Mouse (Mus musculus) MEL (cell line): ENCODE data around the gene Slc17a5. TPM values are rescaled to one million over a fixed set of nuclear protein-coding genes. Genes with fewer than 3 reads are reported as not detected.
A peak's percentile ranks its signal among the peaks of the same experiment; 100 is the strongest.

ENCODE experiments used
- DNase-seq: peaks from one replicate; pipeline ENCODE4 v3.0.0; 2011; ENCODE audit warnings: low read depth, low spot score
- H3K27ac ChIP-seq: 2 replicates; pipeline ENCODE4 v1.5.1; 2012; ENCODE audit warnings: low read depth, mild to moderate bottlenecking, control low read depth, low read length, moderate library complexity; ENCODE audit not compliant: control insufficient read depth
- H3K27me3 ChIP-seq, 2 experiments: fragments of 150-350 bp in 1 of 2; sonication (generic) in 1 of 2; 2 replicates each; pipeline ENCODE4 v1.6.1; 2012; ENCODE audit warnings: low read length in 2 of 2, mild to moderate bottlenecking in 2 of 2, improper control_type of control experiment in 1 of 2, moderate library complexity in 1 of 2; ENCODE audit not compliant: insufficient read depth in 2 of 2, control insufficient read depth in 1 of 2
- H3K36me3 ChIP-seq, 2 experiments: 2 replicates each; pipeline ENCODE4 v1.6.1; 2012 to 2014; ENCODE audit warnings: low read length in 2 of 2, improper control_type of control experiment in 1 of 2, inconsistent platforms in 1 of 2, mild to moderate bottlenecking in 1 of 2; ENCODE audit not compliant: insufficient read depth in 2 of 2, control insufficient read depth in 1 of 2
- H3K4me1 ChIP-seq, 2 experiments: fragments of 150-350 bp in 1 of 2; sonication (generic) in 1 of 2; 2 replicates each; pipeline ENCODE4 v1.6.1; 2012; ENCODE audit warnings: low read length in 2 of 2, improper control_type of control experiment in 1 of 2, mild to moderate bottlenecking in 1 of 2; ENCODE audit not compliant: insufficient read depth in 2 of 2, control insufficient read depth in 1 of 2
- H3K4me3 ChIP-seq, 2 experiments: fragments of 150-350 bp in 1 of 2; sonication (generic) in 1 of 2; 2 replicates each; pipeline ENCODE4 v1.5.1; 2012; ENCODE audit warnings: low read depth in 2 of 2, low read length in 2 of 2, mild to moderate bottlenecking in 2 of 2, moderate library complexity in 2 of 2, control low read depth in 1 of 2, improper control_type of control experiment in 1 of 2; ENCODE audit not compliant: control insufficient read depth in 1 of 2, insufficient read depth in 1 of 2
- H3K79me2 ChIP-seq: 2 replicates; pipeline ENCODE4 v1.6.1; 2012; ENCODE audit warnings: mild to moderate bottlenecking, low read length, moderate library complexity; ENCODE audit not compliant: control insufficient read depth, poor library complexity, insufficient read depth
- H3K9ac ChIP-seq: 2 replicates; pipeline ENCODE4 v1.6.1; 2012; ENCODE audit warnings: low read depth, mild to moderate bottlenecking, control low read depth, low read length, moderate library complexity; ENCODE audit not compliant: control insufficient read depth, poor library complexity, severe bottlenecking
- H3K9me3 ChIP-seq: fragments of 150-350 bp; sonication (generic); replicated peaks from 2 replicates; pipeline ENCODE4 v1.6.1; 2012; ENCODE audit warnings: mild to moderate bottlenecking, low read length, improper control_type of control experiment, moderate library complexity; ENCODE audit not compliant: insufficient read depth
- BHLHE40 ChIP-seq: IDR thresholded peaks from 2 replicates; pipeline ENCODE4 v1.6.1; 2012; ENCODE audit warnings: low read depth, mild to moderate bottlenecking, inconsistent platforms, low read length, improper control_type of control experiment, borderline replicate concordance
- CTCF ChIP-seq, 3 experiments: IDR thresholded peaks in 2 of 3; conservative IDR thresholded peaks in 1 of 3; 2 replicates each; pipeline ENCODE4 v1.5.1; 2011 to 2012; ENCODE audit warnings: low read length in 3 of 3, low read depth in 2 of 3, mild to moderate bottlenecking in 2 of 3, improper control_type of control experiment in 1 of 3, inconsistent platforms in 1 of 3, mixed read lengths in 1 of 3, moderate library complexity in 1 of 3; ENCODE audit not compliant: control insufficient read depth in 1 of 3, insufficient read depth in 1 of 3, poor library complexity in 1 of 3, severe bottlenecking in 1 of 3
- E2F4 ChIP-seq: IDR thresholded peaks from 2 replicates; pipeline ENCODE4 v1.6.1; 2011; ENCODE audit warnings: low read depth, low read length, improper control_type of control experiment, borderline replicate concordance
- EP300 ChIP-seq, 2 experiments: IDR thresholded peaks; 2 replicates each; pipeline ENCODE4 v1.6.1; 2011; ENCODE audit warnings: improper control_type of control experiment in 2 of 2, low read length in 2 of 2, low read depth in 1 of 2, mild to moderate bottlenecking in 1 of 2
- ETS1 ChIP-seq: IDR thresholded peaks from 2 replicates; pipeline ENCODE4 v1.6.1; 2012; ENCODE audit warnings: low read depth, mild to moderate bottlenecking, inconsistent platforms, low read length, improper control_type of control experiment, moderate library complexity
- GATA1 ChIP-seq: IDR thresholded peaks from 2 replicates; pipeline ENCODE4 v1.6.1; 2011; ENCODE audit warnings: low read depth, low read length, improper control_type of control experiment
- KAT2A ChIP-seq: conservative IDR thresholded peaks from 2 replicates; pipeline ENCODE4 v1.6.1; 2012; ENCODE audit warnings: low read depth, low read length, improper control_type of control experiment, inconsistent platforms
- MAFK ChIP-seq: IDR thresholded peaks from 2 replicates; pipeline ENCODE4 v1.6.1; 2011; ENCODE audit warnings: low read depth, mild to moderate bottlenecking, low read length, improper control_type of control experiment, borderline replicate concordance
- MXI1 ChIP-seq: IDR thresholded peaks from 2 replicates; pipeline ENCODE4 v1.6.1; 2011; ENCODE audit warnings: mild to moderate bottlenecking, low read depth, low read length, improper control_type of control experiment
- NELFE ChIP-seq: IDR thresholded peaks from 2 replicates; pipeline ENCODE4 v1.6.1; 2011; ENCODE audit warnings: low read depth, low read length, improper control_type of control experiment
- POLR2A ChIP-seq, 2 experiments: IDR thresholded peaks; 2 replicates each; pipeline ENCODE4 v1.6.1; 2011 to 2012; ENCODE audit warnings: low read length in 2 of 2, mild to moderate bottlenecking in 2 of 2, control low read depth in 1 of 2, improper control_type of control experiment in 1 of 2, low read depth in 1 of 2, moderate library complexity in 1 of 2; ENCODE audit not compliant: control insufficient read depth in 1 of 2, insufficient read depth in 1 of 2, poor library complexity in 1 of 2
- POLR2AphosphoS2 ChIP-seq: IDR thresholded peaks from 2 replicates; pipeline ENCODE4 v1.6.1; 2011; ENCODE audit warnings: low read length, improper control_type of control experiment
- SIN3A ChIP-seq: IDR thresholded peaks from 2 replicates; pipeline ENCODE4 v1.6.1; 2012; ENCODE audit warnings: low read length, improper control_type of control experiment, inconsistent platforms
- TBP ChIP-seq: IDR thresholded peaks from 2 replicates; pipeline ENCODE4 v1.8.0; 2011; ENCODE audit warnings: low read depth, low read length, improper control_type of control experiment
- polyA plus RNA-seq, 2 experiments: library from polyadenylated mRNA; stranded (reverse) in 1 of 2; unstranded in 1 of 2; fragments of >175 nt in 1 of 2; fragments of >200 nt in 1 of 2; gene quantifications; 2 replicates each; pipeline versions ENCODE4 v1.2.1 to v1.2.4; 2012; ENCODE audit warnings: low replicate concordance in 2 of 2, low read depth in 1 of 2; ENCODE audit not compliant: insufficient read length in 2 of 2, insufficient read depth in 1 of 2, missing spikeins in 1 of 2
- total RNA-seq: library from RNA; depleted of rRNA; stranded (reverse); fragments of 300-350 nt; gene quantifications from 2 replicates; pipeline ENCODE4 v1.2.3, GENCODE M21; 2012

Slc17a5 gene
- total and polyA plus RNA-seq, 3 experiments: 3.5 to 4.1 TPM; not detected in 1

DNA sequence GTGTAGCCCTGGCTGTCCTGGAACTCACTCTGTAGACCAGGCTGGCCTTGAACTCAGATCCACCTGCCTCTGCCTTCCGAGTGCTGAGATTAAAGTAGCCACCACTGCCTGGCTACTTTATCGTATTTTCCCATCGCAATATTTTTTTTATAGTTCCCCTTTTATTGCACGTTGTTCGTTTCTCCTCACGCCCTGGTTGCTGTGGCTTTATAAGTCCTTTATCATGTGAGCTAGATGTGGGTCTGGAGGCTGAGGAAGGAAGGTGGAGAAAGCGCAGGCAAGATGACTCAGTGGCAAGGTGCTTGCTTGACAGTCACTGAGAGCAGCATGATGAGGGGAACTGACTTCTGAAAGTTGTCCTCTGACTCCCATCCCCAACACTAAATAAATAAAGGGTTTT, 9.0 kb downstream of the Slc17a5 start (continued):
- TF ChIP-seq BHLHE40 (peak; percentile 76), GATA1 (peak; percentile 81), SIN3A (peak; percentile 81)

GRCm38 (mm10) chr9:78576466-78576865, 11.4 kb downstream of the Slc17a5 start:
- Histone ChIP-seq H3K9me3 (no peaks in the 10 kb centered on the region), H3K4me1 (peaks cover 6 to 7% of the 10 kb centered on the region in 2 experiments; a peak in 3 of 4 replicates), H3K79me2 (no peaks in the 10 kb centered on the region), H3K9ac (no peak overlapping the region), H3K4me3 (no peak overlapping the region), H3K27me3 (no peaks in the 10 kb centered on the region), H3K36me3 (peaks cover 0 to 12% of the 10 kb centered on the region in 2 experiments; a peak in 3 of 4 replicates), H3K27ac (no peak overlapping the region)
- TF ChIP-seq CTCF (IDR thresholded peaks at IDR 0.05 in 2 of 3, conservative IDR thresholded peaks at IDR 0.05 in 1 of 3; ENCODE audit: control insufficient read depth in 1 of 3, insufficient read depth in 1 of 3, low read depth in 2 of 3, low read length in 3 of 3, poor library complexity in 1 of 3, severe bottlenecking in 1 of 3) (peak; percentile 3 to 20 (median 9); a peak in 2 of 6 replicates), E2F4 (no peak)
- DNase-seq: peak; percentile 13

DNA sequence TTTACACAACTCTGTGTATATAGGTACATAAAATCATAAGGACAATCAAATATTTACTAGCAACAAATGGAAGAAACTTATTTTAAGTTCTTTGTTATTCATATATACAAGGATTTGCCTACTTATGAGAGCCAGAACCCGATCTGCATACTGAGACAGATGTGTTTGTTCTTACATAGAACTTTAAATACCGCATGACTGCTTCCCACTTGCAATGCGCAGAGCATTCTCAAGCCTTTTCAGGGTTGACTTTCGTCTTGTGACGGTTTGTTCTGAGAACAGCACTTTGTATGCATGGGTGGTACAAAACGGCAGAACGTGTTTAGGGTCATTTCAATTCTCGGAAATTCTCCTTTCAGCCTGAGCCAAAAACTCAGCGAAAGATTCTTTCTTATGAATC, 17.9 kb downstream of the Slc17a5 start:
- no peaks in the 10 kb centered on the region for H3K27me3 ChIP-seq
- no peak overlapping the region for H3K4me3 ChIP-seq
- no peak for DNase-seq
- H3K4me1 ChIP-seq: no peaks in the 10 kb centered on the region
- no peak overlapping the region for H3K9ac ChIP-seq
- H3K36me3 ChIP-seq: no peaks in the 10 kb centered on the region
- H3K9me3 ChIP-seq: no peaks in the 10 kb centered on the region
- H3K79me2 ChIP-seq: no peaks in the 10 kb centered on the region
- TF ChIP-seq MAFK: no peak
- no peak for TF ChIP-seq POLR2A (IDR thresholded peaks at IDR 0.05; ENCODE audit: control insufficient read depth in 1 of 2, insufficient read depth in 1 of 2, low read depth in 1 of 2, low read length in 2 of 2, poor library complexity in 1 of 2)
- TF ChIP-seq GATA1: no peak
- no peak for TF ChIP-seq KAT2A
- TF ChIP-seq EP300 (IDR thresholded peaks at IDR 0.05; ENCODE audit: low read depth in 1 of 2, low read length in 2 of 2): no peak
- TF ChIP-seq SIN3A: no peak
- TF ChIP-seq TBP: no peak
- TF ChIP-seq POLR2AphosphoS2: no peak
- TF ChIP-seq CTCF (IDR thresholded peaks at IDR 0.05 in 2 of 3, conservative IDR thresholded peaks at IDR 0.05 in 1 of 3; ENCODE audit: control insufficient read depth in 1 of 3, insufficient read depth in 1 of 3, low read depth in 2 of 3, low read length in 3 of 3, poor library complexity in 1 of 3, severe bottlenecking in 1 of 3): no peak
- no peak for TF ChIP-seq MXI1
- TF ChIP-seq, all 39 proteins: peak for 0
- H3K27ac ChIP-seq: no peak overlapping the region

DNA sequence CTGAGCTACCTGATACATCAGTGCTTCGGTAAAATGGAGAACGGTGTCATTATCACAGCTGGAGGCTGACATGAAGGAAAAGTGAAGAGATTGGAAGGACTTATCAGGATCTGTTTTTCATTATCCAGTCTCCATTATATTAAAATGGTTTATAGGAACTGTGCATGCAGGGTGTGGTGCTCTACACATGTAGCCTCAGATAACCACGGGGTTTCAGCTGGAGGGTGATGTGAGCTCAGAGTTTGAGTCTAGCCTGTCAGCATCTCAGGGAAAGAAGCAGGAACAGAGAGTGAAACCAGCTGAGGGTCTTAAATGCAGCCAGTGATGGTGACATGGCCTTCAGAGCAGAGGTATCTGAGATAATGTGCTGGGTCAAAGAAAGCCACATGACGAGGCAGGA, 28.4 kb downstream of the Slc17a5 start:
- Histone ChIP-seq H3K4me3 (no peak overlapping the region), H3K9ac (no peak overlapping the region), H3K79me2 (no peaks in the 10 kb centered on the region), H3K36me3 (peaks cover 0 to 11% of the 10 kb centered on the region in 2 experiments; a peak in 3 of 4 replicates), H3K9me3 (no peaks in the 10 kb centered on the region), H3K27ac (no peak overlapping the region), H3K27me3 (no peaks in the 10 kb centered on the region), H3K4me1 (peaks cover 0 to 6% of the 10 kb centered on the region in 2 experiments; a peak in 2 of 4 replicates)
- no peak for TF ChIP-seq NELFE
- TF ChIP-seq ETS1: peak; percentile 56
- TF ChIP-seq EP300 (IDR thresholded peaks at IDR 0.05; ENCODE audit: low read depth in 1 of 2, low read length in 2 of 2): peak; percentile 14 to 18; a peak in 1 of 4 replicates
- peak; percentile 38 for DNase-seq
